Mouse (Mus musculus): ENCODE measurements around the gene Plcz1. TPM values are rescaled to one million over a fixed set of nuclear protein-coding genes. Genes with fewer than 3 reads are reported as not detected.

The Plcz1 gene
- total RNA-seq (2021): under 1 TPM; 0.53 to 0.81 TPM
- long read RNA-seq, experiment 1: 0 reads
- long read RNA-seq, experiment 2, partial matches to known transcripts: 1 of 1 reads
- long read RNA-seq, experiment 2, other reads (novel, unspliced or antisense): 0 of 1 reads

DNA sequence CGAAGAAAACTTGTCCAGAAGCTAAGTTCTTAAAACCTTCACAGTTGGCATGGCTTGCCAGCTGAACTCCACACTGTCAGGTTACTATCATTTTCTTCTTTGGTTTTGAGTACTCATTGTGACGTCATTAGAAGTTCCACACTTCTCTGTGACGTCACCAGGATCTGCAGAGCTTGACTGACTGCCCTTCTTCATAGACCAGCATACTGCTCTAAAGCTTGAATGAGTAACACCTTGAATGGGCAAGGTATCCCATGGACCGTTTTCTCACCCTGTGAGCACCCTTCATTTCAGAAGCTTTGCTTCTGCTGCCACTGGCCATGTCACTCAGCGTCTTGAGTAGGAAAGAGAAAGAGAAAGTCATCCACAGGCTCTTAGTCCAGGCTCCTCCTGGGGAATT, at the start of gene Plcz1:
Plcz1 (minus strand) TSS at position 101 of the 400 bp plus-strand sequence.
- DNase-seq (ENCODE audit: low spot score in 2 of 2): no peak

GRCm38 (mm10) chr6:140089855-140090254, 48.6 kb upstream of the Plcz1 start:
- no peak for DNase-seq (ENCODE audit: low spot score in 2 of 2)

DNA sequence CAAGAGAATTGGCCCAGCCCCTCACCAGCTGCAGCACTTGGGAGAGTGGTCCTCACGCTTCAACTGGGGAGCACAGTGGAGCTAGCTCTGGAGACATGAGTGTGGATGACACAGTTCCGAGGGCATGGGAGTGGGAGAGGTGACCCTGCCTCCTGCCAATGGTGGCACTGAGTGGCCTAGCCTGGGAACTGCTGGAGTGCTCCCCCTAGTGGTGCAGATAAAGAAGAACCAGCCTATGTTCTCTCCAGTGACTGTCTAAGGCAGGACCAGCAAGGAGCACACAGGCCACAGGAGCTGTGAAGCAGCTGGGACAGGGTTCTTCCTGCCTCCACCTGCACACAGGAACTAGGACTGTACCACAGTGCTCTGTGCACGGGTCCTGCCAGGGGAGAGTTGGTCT, 40.5 kb upstream of the Plcz1 start:
- DNase-seq (ENCODE audit: low spot score in 2 of 2): no peak

DNA sequence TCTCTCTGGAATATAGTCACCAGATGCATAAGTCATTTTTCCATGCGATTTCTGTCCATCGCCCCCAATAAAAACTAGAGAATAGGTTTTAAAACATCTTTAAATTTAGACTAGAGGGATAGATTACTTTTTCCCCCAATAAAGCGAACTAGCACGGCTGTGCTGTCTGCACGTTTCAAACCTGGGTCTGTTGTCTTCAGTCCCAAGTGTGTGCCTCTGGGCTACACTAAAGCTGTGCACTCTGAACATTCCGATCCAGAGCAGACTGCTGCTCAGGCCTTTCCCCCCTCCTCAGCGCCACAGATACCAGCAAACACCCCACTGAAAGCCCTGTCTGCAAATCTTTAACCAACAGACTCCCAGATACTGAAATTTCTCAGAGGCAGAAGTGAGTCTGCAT, 39.7 kb upstream of the Plcz1 start:
- no peak for DNase-seq (ENCODE audit: low spot score in 2 of 2)

GRCm38 (mm10) chr6:140069177-140069576, 27.9 kb upstream of the Plcz1 start:
- DNase-seq (ENCODE audit: low spot score in 2 of 2): no peak

DNA sequence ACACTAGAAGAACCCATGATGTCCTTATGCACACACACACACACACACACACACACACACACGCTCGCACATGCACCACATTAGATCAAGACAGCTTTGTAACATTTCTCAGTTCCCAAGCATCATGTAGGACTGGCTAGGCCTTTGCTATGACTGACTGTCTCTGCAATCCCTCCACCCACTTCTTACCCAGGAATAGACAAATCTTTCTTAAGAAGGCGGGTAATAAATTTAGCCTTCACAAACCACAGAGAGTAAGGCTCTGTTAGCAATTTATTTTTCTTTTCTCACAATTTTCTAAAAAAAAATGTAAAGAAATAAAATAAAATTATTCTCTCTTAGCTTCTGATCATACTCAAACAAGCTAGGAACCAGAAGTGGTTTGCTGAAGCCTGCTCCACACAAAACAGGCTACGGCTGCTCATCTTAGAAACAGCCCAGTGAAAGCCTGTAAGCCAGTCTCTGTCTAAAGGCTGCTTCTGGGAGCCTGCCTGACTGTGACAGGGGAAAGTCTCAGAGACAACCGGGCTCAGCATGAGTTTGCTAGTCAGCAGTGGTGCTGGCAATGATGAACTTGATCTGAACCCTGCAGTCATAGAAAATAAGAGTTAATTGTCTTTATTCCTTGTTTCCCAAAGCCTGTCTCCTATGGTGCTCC, 13.1 kb upstream of the Plcz1 start:
- no peak for DNase-seq (ENCODE audit: low spot score in 2 of 2)

DNA sequence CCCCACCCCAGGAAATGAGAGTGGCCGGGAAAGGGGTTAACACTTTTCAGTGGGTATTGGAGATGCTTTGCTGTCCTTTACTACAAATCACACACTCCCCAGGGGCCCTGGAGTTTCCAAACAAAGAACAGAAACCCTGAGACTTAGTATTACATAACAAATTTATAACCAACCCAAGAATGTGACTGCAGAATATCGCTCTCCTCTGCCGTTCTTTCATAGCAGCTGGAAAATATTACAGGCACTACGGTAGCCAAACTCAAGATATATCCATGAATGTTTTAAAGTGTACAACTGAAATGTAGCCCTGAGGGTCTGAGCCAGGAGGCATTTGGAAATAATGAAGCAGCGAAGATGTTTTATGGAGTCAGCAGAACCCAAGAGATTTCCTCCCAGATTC, 10.2 kb upstream of the Plcz1 start:
- no peak for DNase-seq (ENCODE audit: low spot score in 2 of 2)

DNA sequence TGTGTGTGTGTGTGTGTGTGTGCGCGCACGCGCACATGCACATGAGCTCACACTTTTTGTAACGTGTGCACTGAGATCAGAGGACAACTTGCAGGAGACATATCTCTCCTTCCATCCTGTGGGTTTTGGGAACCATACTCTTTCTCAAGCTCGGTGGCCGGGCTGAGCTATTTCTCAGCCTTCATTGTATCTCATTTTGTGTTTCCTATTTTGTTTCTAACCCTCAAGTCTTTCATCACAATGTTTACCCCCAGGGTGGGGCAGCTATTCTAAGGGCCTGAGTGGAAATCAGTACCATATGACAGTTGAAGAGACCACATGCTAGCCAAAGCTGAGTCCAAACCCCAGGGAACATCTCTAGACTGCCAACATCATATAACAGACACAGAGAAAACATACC, 305 bp downstream of the Plcz1 start, which contains the start of gene Capza3:
Capza3 (plus strand) TSS at position 301 of the 400 bp plus-strand sequence.
- no peak for DNase-seq (ENCODE audit: low spot score in 2 of 2)

- no peak for DNase-seq (ENCODE audit: low spot score in 2 of 2)
Measured at GRCm38 (mm10) chr6:140024404-140024803, 16.9 kb downstream of the Plcz1 start.

GRCm38 (mm10) chr6:140005181-140005580, 36.1 kb downstream of the Plcz1 start:
- no peak for DNase-seq (ENCODE audit: low spot score in 2 of 2)

DNA sequence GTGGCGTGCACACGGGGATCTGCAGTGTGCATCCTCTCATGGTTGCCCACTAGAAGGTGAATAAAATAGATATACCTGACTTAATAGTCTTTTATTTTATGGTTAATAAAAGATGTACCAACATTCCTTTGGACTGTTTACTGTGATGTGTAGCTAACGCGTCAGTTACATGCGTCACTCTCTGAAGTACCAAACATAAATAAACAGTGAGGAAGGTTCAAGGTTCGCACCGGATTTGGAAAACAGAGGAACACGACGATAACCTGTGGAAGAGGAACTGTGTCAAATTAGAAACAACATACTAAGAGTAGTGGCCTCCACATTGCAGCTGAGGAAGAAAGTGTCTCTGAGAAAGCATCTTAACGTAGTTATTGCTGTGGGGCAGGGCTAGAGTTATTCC, 51.7 kb downstream of the Plcz1 start:
- DNase-seq (ENCODE audit: low spot score in 2 of 2): no peak

DNA sequence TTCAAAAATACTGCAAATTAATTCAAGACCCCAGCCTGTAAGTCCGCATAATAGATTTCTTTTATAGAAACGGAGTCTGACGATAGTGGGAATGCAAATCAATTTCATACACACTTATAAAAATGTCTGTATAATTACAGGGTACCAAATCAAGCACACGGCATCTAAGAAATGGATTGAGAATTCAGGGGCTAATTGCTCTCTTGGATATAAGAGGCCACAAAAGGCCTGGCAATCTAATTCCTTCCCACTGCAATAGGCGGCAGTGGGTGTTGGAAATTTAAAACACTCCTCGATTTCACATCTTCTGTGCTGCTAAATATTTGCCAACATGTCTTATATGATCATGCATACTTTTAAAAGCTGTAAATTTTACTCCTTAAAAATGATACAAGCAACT, 52.2 kb downstream of the Plcz1 start:
- no peak for DNase-seq (ENCODE audit: low spot score in 2 of 2)

DNA sequence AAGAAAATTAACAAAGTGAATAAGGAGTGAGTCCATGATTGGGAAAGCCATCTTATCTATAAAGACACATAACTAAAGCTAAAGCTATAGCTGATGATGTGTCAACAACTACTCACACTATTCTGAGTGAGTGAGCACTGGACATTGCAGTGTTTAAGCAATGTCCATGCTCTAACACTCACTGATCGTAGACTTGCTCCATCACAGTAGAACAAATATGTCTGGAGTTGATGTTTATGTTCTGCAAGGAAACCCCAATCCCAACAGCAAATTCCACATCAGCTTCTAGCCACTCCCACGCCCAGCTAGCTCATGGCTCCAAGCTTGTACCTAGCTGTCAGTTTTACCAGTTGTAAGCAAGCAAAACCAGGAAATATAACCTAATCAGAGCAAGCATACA, 54.7 kb downstream of the Plcz1 start:
- no peak for DNase-seq (ENCODE audit: low spot score in 2 of 2)

DNA sequence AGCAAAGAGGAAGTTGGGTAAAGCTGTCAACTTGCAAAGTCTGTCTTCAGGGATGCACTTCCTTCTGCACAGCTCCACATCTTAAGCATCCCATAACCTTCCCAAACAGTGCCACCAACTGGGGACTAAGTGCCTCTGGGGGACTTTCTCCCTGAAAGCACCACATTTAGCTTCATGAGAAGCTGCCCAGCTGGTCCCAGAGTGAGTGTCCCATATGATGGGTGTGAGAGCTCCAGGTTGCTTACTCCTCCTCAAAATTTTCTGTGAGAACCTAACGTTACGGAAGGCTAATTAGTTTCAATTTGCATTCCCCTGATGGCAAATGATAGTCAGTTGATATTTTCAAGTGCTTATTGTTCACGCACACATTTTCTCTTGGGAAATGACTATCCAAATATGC, 57.2 kb downstream of the Plcz1 start:
- peak in 1 of 2 experiments; percentile 57 for DNase-seq (ENCODE audit: low spot score in 2 of 2)

- DNase-seq (ENCODE audit: low spot score in 2 of 2): no peak
Measured at GRCm38 (mm10) chr6:139981061-139981460, 60.2 kb downstream of the Plcz1 start.

GRCm38 (mm10) chr6:139978114-139978513, 63.1 kb downstream of the Plcz1 start:
- no peak for DNase-seq (ENCODE audit: low spot score in 2 of 2)

DNA sequence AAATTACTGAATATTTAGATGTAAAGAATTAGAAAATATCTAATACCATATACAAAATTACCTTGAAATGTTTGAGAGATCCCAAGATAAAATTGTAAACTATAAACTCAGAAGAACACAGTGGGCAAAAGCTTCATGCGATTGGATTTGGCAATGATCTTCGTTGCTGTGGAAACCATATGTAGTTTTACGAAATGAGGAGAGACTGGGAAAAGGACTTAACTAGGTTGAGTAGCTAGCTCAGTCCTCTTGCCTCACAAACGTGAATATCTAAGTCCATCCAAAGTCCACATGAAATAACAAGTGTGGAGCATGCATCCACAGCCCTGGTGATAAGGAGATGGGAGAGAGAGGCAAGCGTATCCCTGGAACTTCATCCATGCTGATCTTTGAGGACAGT, 66.6 kb downstream of the Plcz1 start:
- DNase-seq (ENCODE audit: low spot score in 2 of 2): no peak

GRCm38 (mm10) chr6:139971608-139972298, 69.5 kb downstream of the Plcz1 start:
- DNase-seq (ENCODE audit: low spot score in 2 of 2): no peak

DNA sequence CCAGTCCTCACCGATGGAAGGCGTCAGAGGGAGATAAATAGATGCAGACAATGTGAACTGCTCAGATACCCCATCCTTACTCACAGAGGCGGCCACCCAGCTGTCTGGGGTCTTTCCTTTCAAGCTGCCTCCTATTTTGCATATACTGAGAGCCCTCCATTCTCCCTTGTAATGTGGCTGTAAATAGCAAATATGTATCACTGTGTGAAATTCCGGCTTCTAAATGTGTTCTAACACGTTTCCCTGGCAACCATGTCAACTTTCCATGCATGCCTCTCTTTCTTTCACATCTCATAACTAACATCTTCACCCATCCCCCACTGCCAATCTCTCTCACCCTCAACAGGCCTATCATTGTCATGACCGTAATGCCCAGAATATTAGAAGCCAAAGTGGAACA, 74.6 kb downstream of the Plcz1 start:
- DNase-seq (ENCODE audit: low spot score in 2 of 2): no peak

- DNase-seq (ENCODE audit: low spot score in 2 of 2): no peak
Measured at GRCm38 (mm10) chr6:139964895-139965294, 76.4 kb downstream of the Plcz1 start.

DNA sequence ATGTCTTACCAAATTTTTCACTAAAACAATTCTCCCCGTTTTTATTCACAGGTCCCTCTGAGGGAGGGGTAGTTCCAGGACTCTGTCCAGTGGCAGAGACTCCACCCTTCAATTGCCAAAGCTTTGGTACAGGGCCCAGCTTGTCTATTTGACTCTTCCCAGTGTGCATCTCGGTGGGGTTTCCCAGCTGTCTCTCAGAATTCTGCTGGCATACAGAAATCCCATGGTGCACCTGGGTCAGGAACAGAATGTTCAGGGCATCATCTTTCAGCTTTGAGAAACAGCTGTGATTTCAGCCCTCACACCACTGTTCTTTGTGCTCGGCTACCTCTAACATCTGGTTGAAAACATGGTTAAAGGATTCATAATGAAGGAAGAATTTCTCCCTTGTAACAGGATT, 77.5 kb downstream of the Plcz1 start:
- DNase-seq (ENCODE audit: low spot score in 2 of 2): no peak

DNA sequence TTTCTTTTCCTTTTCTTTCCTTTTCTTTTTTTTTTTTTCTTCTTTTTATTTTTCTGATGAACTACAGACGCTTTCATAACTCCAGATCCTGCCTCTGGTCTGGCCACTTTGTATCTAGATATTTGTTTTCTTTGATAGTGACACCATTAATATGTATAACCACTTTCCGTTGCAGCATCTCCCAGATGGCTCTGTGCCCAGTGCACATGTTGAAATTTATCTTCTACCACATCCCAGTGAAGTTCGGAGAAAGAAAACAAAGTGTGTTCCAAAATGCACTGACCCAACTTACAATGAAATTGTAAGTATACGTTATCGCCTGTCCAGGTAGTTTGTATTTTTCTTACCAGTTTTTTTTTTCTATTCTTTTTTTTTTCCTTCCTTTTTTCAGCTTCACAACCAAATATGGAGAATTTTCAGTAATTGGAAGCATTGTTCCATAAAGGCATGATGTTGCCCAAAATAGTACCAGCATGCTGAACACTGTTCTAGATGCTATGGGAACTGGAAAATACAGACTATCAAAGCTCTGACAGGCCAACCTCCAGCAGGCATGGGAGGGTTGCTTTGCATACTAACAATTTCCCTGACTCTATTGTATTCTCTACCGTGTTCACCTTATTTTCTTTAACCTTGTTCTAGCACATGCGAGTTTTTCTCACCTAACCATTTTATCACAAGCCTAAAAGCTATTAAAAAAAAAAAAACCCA, 83.6 kb downstream of the Plcz1 start:
- peak in 1 of 2 experiments; percentile 53 for DNase-seq (ENCODE audit: low spot score in 2 of 2)
